Mouse (Mus musculus): Measurements from ENCODE around the gene Maats1. TPM values are rescaled to one million over a fixed set of nuclear protein-coding genes. Genes with fewer than 3 reads are reported as not detected.

Gene Maats1
- polyA plus RNA-seq, 1 experiment from 2014 or later = 0.09 TPM

- Histone ChIP-seq H3K9ac (no peak overlapping the region), H3K27ac (no peak overlapping the region), H3K4me2 (no peak overlapping the region), H3K9me3 (no peaks in the 10 kb centered on the region), H3K4me3 (replicated peaks) (no peak overlapping the region), H3K27me3 (replicated peaks) (no peaks in the 10 kb centered on the region), H3K4me1 (peaks cover 5% of the 10 kb centered on the region; the same call in 1 of the 2 replicates), H3K36me3 (no peaks in the 10 kb centered on the region)
- no peak for ATAC-seq (ENCODE audit: insufficient read depth, low FRiP score, low read depth)
- 80% methylated on average over 6 of the region's 6 CpGs for WGBS
These were observed 35.6 kb upstream of the Maats1 start for GRCm38 (mm10) chr16:38377546-38377945.

GRCm38 (mm10) chr16:38376841-38377249, 34.9 kb upstream of the Maats1 start:
- WGBS = 50% methylated on average over 8 of the region's 8 CpGs
- no peak overlapping the region; the same call in 1 of the 2 replicates for H3K9ac ChIP-seq
- H3K4me2 ChIP-seq = peak overlapping the region; percentile 54
- H3K27ac ChIP-seq = peak overlapping the region; percentile 61; the same call in 1 of the 2 replicates
- H3K4me3 ChIP-seq (replicated peaks) = peak overlapping the region; percentile 36
- peaks cover 5% of the 10 kb centered on the region; the same call in 1 of the 2 replicates for H3K4me1 ChIP-seq
- no peaks in the 10 kb centered on the region for H3K36me3 ChIP-seq
- no peak for ATAC-seq (ENCODE audit: insufficient read depth, low FRiP score, low read depth)
- no peaks in the 10 kb centered on the region for H3K27me3 ChIP-seq (replicated peaks)
- H3K9me3 ChIP-seq = no peaks in the 10 kb centered on the region

GRCm38 (mm10) chr16:38376163-38376840, 34.4 kb upstream of the Maats1 start:
- H3K9me3 ChIP-seq = no peaks in the 10 kb centered on the region
- peak overlapping the region; percentile 54 for H3K4me2 ChIP-seq
- no peak overlapping the region; the same call in 1 of the 2 replicates for H3K9ac ChIP-seq
- H3K27ac ChIP-seq = peak overlapping the region; percentile 61; the same call in 1 of the 2 replicates
- H3K27me3 ChIP-seq (replicated peaks) = no peaks in the 10 kb centered on the region
- no peaks in the 10 kb centered on the region for H3K36me3 ChIP-seq
- no peak for ATAC-seq (ENCODE audit: insufficient read depth, low FRiP score, low read depth)
- WGBS = 33% methylated on average over 16 of the region's 17 CpGs
- peak overlapping the region; percentile 36 for H3K4me3 ChIP-seq (replicated peaks)
- H3K4me1 ChIP-seq = peaks cover 5% of the 10 kb centered on the region; the same call in 1 of the 2 replicates

- Histone ChIP-seq H3K4me3 (replicated peaks) (no peak overlapping the region), H3K27ac (no peak overlapping the region), H3K27me3 (replicated peaks) (no peaks in the 10 kb centered on the region), H3K4me1 (peaks cover 5% of the 10 kb centered on the region; the same call in 1 of the 2 replicates), H3K9me3 (no peaks in the 10 kb centered on the region), H3K9ac (no peak overlapping the region), H3K36me3 (no peaks in the 10 kb centered on the region), H3K4me2 (no peak overlapping the region)
- WGBS = 78% methylated on average over 7 of the region's 7 CpGs
- no peak for ATAC-seq (ENCODE audit: insufficient read depth, low FRiP score, low read depth)
These were observed 33.2 kb upstream of the Maats1 start for GRCm38 (mm10) chr16:38375182-38375581.

- no peak overlapping the region for H3K4me2 ChIP-seq
- no peaks in the 10 kb centered on the region for H3K36me3 ChIP-seq
- no peak overlapping the region for H3K4me3 ChIP-seq (replicated peaks)
- no peak overlapping the region for H3K9ac ChIP-seq
- H3K27me3 ChIP-seq (replicated peaks) = no peaks in the 10 kb centered on the region
- H3K9me3 ChIP-seq = no peaks in the 10 kb centered on the region
- ATAC-seq (ENCODE audit: insufficient read depth, low FRiP score, low read depth) = no peak
- WGBS = 76% methylated on average over 10 of the region's 10 CpGs
- peaks cover 5% of the 10 kb centered on the region; the same call in 1 of the 2 replicates for H3K4me1 ChIP-seq
- no peak overlapping the region for H3K27ac ChIP-seq
These were observed 32.6 kb upstream of the Maats1 start for GRCm38 (mm10) chr16:38374379-38375140.

GRCm38 (mm10) chr16:38373941-38374340, 32.0 kb upstream of the Maats1 start:
- WGBS = 84% methylated on average over 16 of the region's 16 CpGs
- Histone ChIP-seq H3K4me2 (no peak overlapping the region), H3K36me3 (no peaks in the 10 kb centered on the region), H3K27me3 (replicated peaks) (no peaks in the 10 kb centered on the region), H3K27ac (no peak overlapping the region), H3K9me3 (no peaks in the 10 kb centered on the region), H3K9ac (no peak overlapping the region), H3K4me3 (replicated peaks) (no peak overlapping the region), H3K4me1 (peaks cover 5% of the 10 kb centered on the region; the same call in 1 of the 2 replicates)
- no peak for ATAC-seq (ENCODE audit: insufficient read depth, low FRiP score, low read depth)

- no peaks in the 10 kb centered on the region for H3K9me3 ChIP-seq
- no peak overlapping the region for H3K4me3 ChIP-seq (replicated peaks)
- H3K27ac ChIP-seq = no peak overlapping the region
- WGBS = 82% methylated on average over 10 of the region's 10 CpGs
- no peak for ATAC-seq (ENCODE audit: insufficient read depth, low FRiP score, low read depth)
- no peak overlapping the region for H3K9ac ChIP-seq
- no peak overlapping the region for H3K4me2 ChIP-seq
- no peaks in the 10 kb centered on the region for H3K36me3 ChIP-seq
- H3K4me1 ChIP-seq = peaks cover 5% of the 10 kb centered on the region; the same call in 1 of the 2 replicates
- no peaks in the 10 kb centered on the region for H3K27me3 ChIP-seq (replicated peaks)
These were observed 31.5 kb upstream of the Maats1 start for GRCm38 (mm10) chr16:38373439-38373838.

GRCm38 (mm10) chr16:38372876-38373275, 30.9 kb upstream of the Maats1 start:
- Histone ChIP-seq H3K4me3 (replicated peaks) (no peak overlapping the region), H3K4me1 (peaks cover 5% of the 10 kb centered on the region; the same call in 1 of the 2 replicates), H3K36me3 (no peaks in the 10 kb centered on the region), H3K9me3 (no peaks in the 10 kb centered on the region), H3K4me2 (no peak overlapping the region), H3K27ac (no peak overlapping the region), H3K9ac (no peak overlapping the region), H3K27me3 (replicated peaks) (no peaks in the 10 kb centered on the region)
- 88% methylated on average over 4 of the region's 4 CpGs for WGBS
- ATAC-seq (ENCODE audit: insufficient read depth, low FRiP score, low read depth) = no peak

- Histone ChIP-seq H3K27ac (no peak overlapping the region), H3K9me3 (no peaks in the 10 kb centered on the region), H3K4me3 (replicated peaks) (no peak overlapping the region), H3K4me2 (no peak overlapping the region), H3K36me3 (no peaks in the 10 kb centered on the region), H3K4me1 (peaks cover 5% of the 10 kb centered on the region; the same call in 1 of the 2 replicates), H3K9ac (no peak overlapping the region), H3K27me3 (replicated peaks) (no peaks in the 10 kb centered on the region)
- WGBS = 85% methylated on average over 15 of the region's 15 CpGs
- ATAC-seq (ENCODE audit: insufficient read depth, low FRiP score, low read depth) = peak; percentile 87
These were observed 29.9 kb upstream of the Maats1 start for GRCm38 (mm10) chr16:38371705-38372296.

- no peak overlapping the region for H3K27ac ChIP-seq
- H3K36me3 ChIP-seq = no peaks in the 10 kb centered on the region
- no peak overlapping the region for H3K4me2 ChIP-seq
- 73% methylated on average over 8 of the region's 8 CpGs for WGBS
- H3K9me3 ChIP-seq = no peaks in the 10 kb centered on the region
- no peak overlapping the region for H3K4me3 ChIP-seq (replicated peaks)
- H3K9ac ChIP-seq = no peak overlapping the region
- no peaks in the 10 kb centered on the region for H3K27me3 ChIP-seq (replicated peaks)
- ATAC-seq (ENCODE audit: insufficient read depth, low FRiP score, low read depth) = no peak
- no peaks in the 10 kb centered on the region for H3K4me1 ChIP-seq
These were observed 28.9 kb upstream of the Maats1 start for GRCm38 (mm10) chr16:38370633-38371374.

GRCm38 (mm10) chr16:38369992-38370484, 28.1 kb upstream of the Maats1 start:
- Histone ChIP-seq H3K4me2 (no peak overlapping the region), H3K27me3 (replicated peaks) (no peaks in the 10 kb centered on the region), H3K36me3 (no peaks in the 10 kb centered on the region), H3K4me1 (no peaks in the 10 kb centered on the region), H3K27ac (no peak overlapping the region), H3K9ac (no peak overlapping the region), H3K9me3 (no peaks in the 10 kb centered on the region), H3K4me3 (replicated peaks) (no peak overlapping the region)
- no peak for ATAC-seq (ENCODE audit: insufficient read depth, low FRiP score, low read depth)
- 82% methylated on average over 4 of the region's 4 CpGs for WGBS
